Mouse (Mus musculus) C2C12 (cell line): ENCODE data around the gene Calm2.

ENCODE experiments used
- CEBPB ChIP-seq: IDR thresholded peaks from one replicate; pipeline ENCODE4 v1.6.1; 2011; ENCODE audit warnings: low read depth, mild to moderate bottlenecking, control low read depth, moderate library complexity
- CTCF ChIP-seq: IDR thresholded peaks from one replicate; pipeline ENCODE4 v1.5.1; 2011; ENCODE audit not compliant: control insufficient read depth, insufficient read depth, insufficient read length
- MAX ChIP-seq: IDR thresholded peaks from one replicate; pipeline ENCODE4 v1.6.1; 2011; ENCODE audit warnings: mild to moderate bottlenecking, control low read depth
- MYOD1 ChIP-seq: IDR thresholded peaks from one replicate; pipeline ENCODE4 v1.6.1; 2011; ENCODE audit warnings: low read depth; ENCODE audit not compliant: control insufficient read depth, insufficient read length
- MYOG ChIP-seq: IDR thresholded peaks from one replicate; pipeline ENCODE4 v1.6.1; 2011; ENCODE audit not compliant: control insufficient read depth, insufficient read length; ENCODE audit errors: extremely low read depth
- USF1 ChIP-seq: IDR thresholded peaks from one replicate; pipeline ENCODE4 v1.6.1; 2011; ENCODE audit warnings: low read depth, mild to moderate bottlenecking, control low read depth, moderate library complexity

- TF ChIP-seq CTCF (no peak), MAX (no peak), USF1 (no peak), MYOD1 (no peak), CEBPB (no peak), MYOG (no peak)
Measured at GRCm38 (mm10) chr17:87470797-87471196, 24.1 kb upstream of the Calm2 start.
